Mouse (Mus musculus) testis, adult 2 months (tissue): ENCODE results near the gene Gm49776.

Source experiments
- CTCF ChIP-seq: fragments of 200-500 bp; IDR thresholded peaks from 2 replicates; pipeline ENCODE4 v1.5.1; 2012; ENCODE audit warnings: low read depth, mild to moderate bottlenecking, inconsistent platforms, low read length, moderate library complexity; ENCODE audit not compliant: control insufficient read depth, insufficient read depth, insufficient replicate concordance
- POLR2A ChIP-seq: fragments of 200-500 bp; IDR thresholded peaks from 2 replicates; pipeline ENCODE4 v1.6.1; 2012; ENCODE audit warnings: low read depth, mild to moderate bottlenecking, inconsistent platforms, low read length, moderate library complexity; ENCODE audit not compliant: control insufficient read depth

- no peak for TF ChIP-seq CTCF
- TF ChIP-seq POLR2A: no peak
Measured at GRCm38 (mm10) chr16:18229622-18230021, 28.5 kb downstream of the Gm49776 start.
